Mouse (Mus musculus) cerebellum, adult 18-20 months (tissue): ENCODE data around the gene Fgfr2.

Source experiments
- DNase-seq, 2 experiments: peaks; one replicate each; pipeline ENCODE4 v3.0.0; 2021

The Fgfr2 gene

GRCm38 (mm10) chr7:133040688-133041345, 82.3 kb downstream of the Fgfr2 start:
- DNase-seq: no peak

- DNase-seq: no peak
These were observed 83.4 kb downstream of the Fgfr2 start for GRCm38 (mm10) chr7:133039556-133040255.

GRCm38 (mm10) chr7:133037618-133038017, 85.5 kb downstream of the Fgfr2 start:
- no peak for DNase-seq

GRCm38 (mm10) chr7:133037217-133037616, 85.9 kb downstream of the Fgfr2 start:
- no peak for DNase-seq

- DNase-seq: no peak
These were observed 87.2 kb downstream of the Fgfr2 start for GRCm38 (mm10) chr7:133035901-133036300.

GRCm38 (mm10) chr7:133032589-133033203, 90.5 kb downstream of the Fgfr2 start:
- peak; percentile 70 to 79 for DNase-seq

GRCm38 (mm10) chr7:133029496-133030047, 93.6 kb downstream of the Fgfr2 start:
- DNase-seq: no peak

GRCm38 (mm10) chr7:133029004-133029403, 94.1 kb downstream of the Fgfr2 start:
- no peak for DNase-seq

- no peak for DNase-seq
These were observed 95.2 kb downstream of the Fgfr2 start for GRCm38 (mm10) chr7:133027930-133028329.

- DNase-seq: no peak
These were observed 98.5 kb downstream of the Fgfr2 start for GRCm38 (mm10) chr7:133024694-133025093.

GRCm38 (mm10) chr7:133019481-133020020, 103.6 kb downstream of the Fgfr2 start:
- no peak for DNase-seq

GRCm38 (mm10) chr7:133018961-133019360, 104.2 kb downstream of the Fgfr2 start:
- DNase-seq: no peak

GRCm38 (mm10) chr7:133015416-133016070, 107.6 kb downstream of the Fgfr2 start:
- peak in 1 of 2 experiments; percentile 39 for DNase-seq

GRCm38 (mm10) chr7:133014631-133015030, 108.5 kb downstream of the Fgfr2 start:
- peak; percentile 43 to 50 for DNase-seq

GRCm38 (mm10) chr7:133013923-133014322, 109.2 kb downstream of the Fgfr2 start:
- no peak for DNase-seq

- DNase-seq: no peak
These were observed 110.3 kb downstream of the Fgfr2 start for GRCm38 (mm10) chr7:133012637-133013366.

- DNase-seq: no peak
These were observed 111.5 kb downstream of the Fgfr2 start for GRCm38 (mm10) chr7:133011611-133012010.

- peak; percentile 70 for DNase-seq
These were observed 112.0 kb downstream of the Fgfr2 start for GRCm38 (mm10) chr7:133011191-133011590.

GRCm38 (mm10) chr7:133010477-133010876, 112.7 kb downstream of the Fgfr2 start:
- DNase-seq: peak; percentile 51 to 57

- DNase-seq: no peak
These were observed 113.5 kb downstream of the Fgfr2 start for GRCm38 (mm10) chr7:133009676-133010075.

- no peak for DNase-seq
These were observed 114.5 kb downstream of the Fgfr2 start for GRCm38 (mm10) chr7:133008663-133009062.

GRCm38 (mm10) chr7:133007343-133007742, 115.8 kb downstream of the Fgfr2 start:
- peak; percentile 75 to 76 for DNase-seq
